Mouse (Mus musculus) Muller cell, postnatal 12 days (primary cell): ENCODE data around the gene Stac.

Experiments used
- DNase-seq: peaks from one replicate; pipeline ENCODE4 v3.0.0-alpha.2; 2015; ENCODE audit errors: inconsistent ontology term

Gene Stac

DNA sequence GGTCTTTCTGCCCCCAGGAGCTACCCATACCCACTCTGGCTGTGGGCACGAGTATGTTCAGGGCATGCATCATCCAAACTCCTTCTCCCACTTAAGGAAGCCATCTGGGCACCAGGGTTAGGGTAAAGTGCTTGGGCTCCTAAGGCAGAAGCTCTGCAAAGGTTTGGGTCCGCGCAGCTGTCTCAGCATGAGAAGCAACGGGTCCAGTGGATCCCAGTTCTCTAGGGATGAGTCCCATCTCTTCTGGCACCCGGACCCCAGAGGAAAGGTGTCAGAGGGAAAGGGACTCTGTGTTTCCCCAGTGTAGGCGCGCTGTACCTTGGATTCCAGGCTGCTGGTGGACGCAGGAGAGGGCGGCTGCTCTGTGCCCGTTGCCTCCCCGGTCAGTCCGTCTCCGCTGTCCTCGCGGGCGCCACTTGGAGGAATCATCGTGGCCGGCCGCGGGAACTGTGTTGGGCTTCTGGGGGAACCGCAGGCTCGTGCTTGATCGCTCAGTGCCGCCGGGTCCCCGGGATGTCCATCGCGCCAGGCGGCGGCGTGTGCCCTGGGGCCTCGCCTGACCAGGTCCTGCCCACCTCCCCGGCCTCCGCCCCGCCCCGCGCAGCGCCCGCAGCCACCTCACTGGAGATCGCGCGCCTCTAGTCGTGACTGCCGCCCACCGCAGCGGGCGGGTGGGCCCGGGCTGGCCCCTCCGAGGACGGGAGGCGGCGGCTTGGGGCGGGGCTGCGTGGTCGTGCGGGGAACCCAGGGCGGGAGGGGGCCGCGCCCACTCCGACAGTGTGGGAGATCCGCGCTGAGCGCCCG, at the start of gene Stac:
Gene Stac, minus strand, starts transcription at position 669 of the 804 bp plus-strand sequence.
- peak; percentile 78 for DNase-seq

DNA sequence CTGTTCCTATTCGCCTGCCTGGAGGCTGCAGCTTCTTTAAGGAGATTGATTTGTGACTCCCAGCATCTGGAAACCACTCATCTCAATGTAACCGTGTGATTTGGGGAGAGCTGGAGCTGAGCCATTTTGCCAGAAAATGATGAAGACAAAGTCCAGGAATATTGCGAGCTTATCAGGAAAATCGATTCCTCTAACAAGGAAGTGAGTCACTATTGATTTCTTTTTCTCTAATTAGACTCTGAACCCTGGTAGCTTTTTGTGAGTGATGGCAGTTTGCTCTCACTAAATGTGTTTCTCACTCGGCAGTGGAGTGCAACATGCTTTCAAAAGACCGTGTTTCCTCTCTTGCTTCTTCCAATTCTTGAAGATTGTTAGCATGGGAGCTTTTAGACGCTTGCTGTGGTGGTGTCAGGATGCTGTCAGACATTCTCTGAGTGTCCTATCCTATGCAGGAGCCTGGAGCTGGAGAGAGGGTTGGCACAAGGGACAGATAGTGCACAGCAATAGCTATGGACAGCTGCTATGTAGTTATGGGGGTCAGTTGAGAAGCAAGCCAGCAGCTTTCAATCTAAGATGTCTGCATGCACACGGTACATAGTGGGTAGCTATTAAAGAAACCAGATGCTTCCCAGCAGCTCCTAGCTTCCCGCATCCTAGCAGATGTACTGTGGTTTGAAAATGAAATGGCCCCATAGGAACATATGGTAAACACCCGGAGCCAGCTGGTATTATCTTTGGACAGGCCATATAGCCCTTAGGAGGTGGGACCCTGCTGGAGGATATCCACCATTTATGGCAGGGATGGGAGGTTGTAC, 49.5 kb upstream of the Stac start:
- no peak for DNase-seq

- no peak for DNase-seq
Measured at GRCm38 (mm10) chr9:111739026-111739425, 48.9 kb upstream of the Stac start.

DNA sequence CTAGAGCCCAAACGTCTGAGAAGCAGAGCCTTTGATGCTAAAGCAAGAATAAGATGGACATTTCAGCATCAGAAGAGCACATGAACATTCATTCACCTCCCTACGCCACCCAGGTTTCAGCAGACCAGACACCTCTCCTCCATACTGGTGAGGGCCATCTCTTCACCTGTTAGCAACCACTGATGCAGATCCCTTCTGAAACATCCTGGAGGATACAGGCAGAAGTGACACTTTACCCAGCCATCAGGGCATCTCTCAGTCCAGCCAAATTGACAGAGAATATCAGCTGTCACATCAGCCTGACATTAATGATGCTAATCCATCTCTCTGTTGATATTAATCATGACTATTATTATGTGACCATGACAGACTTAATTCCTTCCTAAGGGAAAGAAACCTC, 47.6 kb upstream of the Stac start:
- no peak for DNase-seq

GRCm38 (mm10) chr9:111735931-111736330, 45.8 kb upstream of the Stac start:
- DNase-seq, result no peak

DNA sequence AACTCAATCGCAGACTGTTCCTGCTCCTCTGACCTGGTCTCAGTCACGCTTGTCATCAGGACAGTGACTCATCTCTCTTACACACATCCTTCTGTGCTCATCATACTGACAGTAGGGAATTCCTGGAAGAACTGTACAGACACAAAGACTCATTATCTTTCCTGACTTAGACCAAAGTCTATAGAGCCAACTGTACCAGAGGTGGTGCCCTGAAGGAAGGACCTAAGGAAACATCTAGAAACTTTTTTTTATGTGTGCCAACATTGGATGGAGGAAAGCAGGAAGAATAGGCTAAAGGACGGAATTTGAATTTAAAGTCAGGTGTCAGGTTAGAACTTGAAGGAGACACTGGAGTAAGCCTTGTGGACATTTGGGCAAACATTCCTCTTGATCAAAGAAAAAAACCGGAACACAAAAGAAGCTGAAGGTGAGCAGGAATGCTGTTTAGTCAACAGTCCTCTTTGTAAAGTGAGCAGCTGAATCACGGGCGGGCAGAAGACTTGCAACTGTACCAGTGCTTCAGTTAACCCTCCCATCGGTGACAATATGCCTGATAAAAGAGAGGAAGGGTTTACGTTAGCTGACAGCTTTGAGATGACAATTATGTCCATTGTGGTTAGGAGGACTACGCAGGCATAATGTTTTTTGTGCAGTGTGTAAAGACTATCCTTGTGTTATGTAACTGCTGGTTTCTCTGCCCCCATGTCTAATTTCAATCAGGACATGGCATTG, 42.0 kb upstream of the Stac start:
- DNase-seq, result no peak

- DNase-seq, result no peak
Measured at GRCm38 (mm10) chr9:111724981-111725593, 34.9 kb upstream of the Stac start.

DNA sequence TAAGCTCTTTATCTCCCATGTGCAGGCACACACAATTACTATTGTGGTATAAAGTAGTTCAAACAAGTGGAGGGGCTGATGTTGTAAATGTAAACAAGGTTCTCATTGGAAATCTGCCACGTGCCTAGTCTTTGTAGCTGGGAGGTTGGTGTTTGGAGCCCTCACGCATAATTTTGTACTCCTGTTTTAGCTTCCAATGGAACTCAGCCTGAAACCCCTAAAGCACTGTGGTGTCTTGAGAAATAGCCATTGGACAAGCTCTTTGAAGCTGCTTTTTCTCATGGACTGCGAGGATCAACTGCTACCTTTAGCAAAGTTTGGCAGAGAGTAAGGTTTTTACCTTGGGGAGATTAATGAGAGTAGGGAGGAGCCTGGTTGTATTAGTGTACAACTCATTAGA, 24.3 kb upstream of the Stac start:
- DNase-seq, result no peak

DNA sequence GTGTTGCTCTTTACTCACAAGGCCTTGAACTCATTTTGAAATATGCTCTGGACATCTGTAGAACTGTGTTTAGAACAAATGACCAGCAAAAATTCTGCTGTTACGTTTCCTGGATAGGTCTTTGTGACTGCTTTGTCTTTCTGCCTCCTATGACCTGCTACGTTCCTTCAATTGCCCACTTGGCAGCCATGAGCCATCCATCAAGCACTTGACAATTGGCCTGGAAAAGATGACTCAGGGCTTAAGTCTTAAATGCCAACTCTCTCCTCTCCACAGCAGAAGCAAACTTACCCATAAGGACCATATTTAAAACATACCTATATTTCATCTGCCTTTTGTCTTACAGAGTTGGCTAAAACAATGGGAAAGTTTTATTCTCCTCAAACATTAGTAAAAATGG, 10.0 kb upstream of the Stac start:
- peak; percentile 68 for DNase-seq

- no peak for DNase-seq
Measured at GRCm38 (mm10) chr9:111690484-111690855, 322 bp upstream of the Stac start.

- no peak for DNase-seq
Measured at GRCm38 (mm10) chr9:111689146-111689545, 1.0 kb downstream of the Stac start.

DNA sequence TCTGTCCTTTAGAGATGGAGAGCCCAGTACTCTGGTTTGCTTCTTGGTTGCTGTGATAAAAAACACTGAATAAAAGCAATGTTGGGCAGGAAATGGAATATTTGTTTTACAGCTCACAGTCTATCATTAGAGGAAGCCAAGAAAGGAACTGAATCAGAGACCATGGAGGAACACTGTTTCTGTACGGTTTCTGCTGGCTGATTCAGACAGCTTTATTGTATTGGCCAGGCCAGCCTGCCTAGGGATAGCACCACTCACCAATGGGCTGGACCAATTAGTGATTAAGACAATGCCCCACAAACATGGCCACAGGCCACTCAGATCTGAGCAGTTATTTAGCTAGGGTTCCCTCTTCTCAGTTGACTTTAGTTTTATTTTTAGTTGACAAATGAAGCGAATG, 6.0 kb downstream of the Stac start:
- peak; percentile 58 for DNase-seq

GRCm38 (mm10) chr9:111679516-111679915, 10.6 kb downstream of the Stac start:
- peak; percentile 48 for DNase-seq

DNA sequence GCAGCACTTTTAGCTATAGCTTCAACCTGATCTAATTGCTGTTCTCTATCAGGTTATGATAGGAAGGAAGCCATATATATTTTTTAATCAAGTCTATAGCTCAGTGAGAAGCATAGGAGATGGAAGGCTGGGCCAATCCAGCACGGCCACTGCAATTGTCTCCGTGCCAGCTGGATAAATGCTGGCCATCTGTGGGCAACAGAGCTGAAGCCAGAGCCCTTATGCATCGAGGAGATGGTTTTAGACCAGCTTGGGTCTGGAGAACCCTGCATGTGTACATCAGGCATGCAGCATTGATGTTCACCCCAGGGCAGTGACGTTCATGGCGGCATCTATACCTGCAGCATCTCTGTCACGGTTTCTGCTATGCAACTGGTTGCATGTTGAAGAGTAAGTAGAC, 20.3 kb downstream of the Stac start:
- DNase-seq, result no peak

- DNase-seq, result no peak
Measured at GRCm38 (mm10) chr9:111655066-111655465, 35.1 kb downstream of the Stac start.

- no peak for DNase-seq
Measured at GRCm38 (mm10) chr9:111644228-111644627, 45.9 kb downstream of the Stac start.

DNA sequence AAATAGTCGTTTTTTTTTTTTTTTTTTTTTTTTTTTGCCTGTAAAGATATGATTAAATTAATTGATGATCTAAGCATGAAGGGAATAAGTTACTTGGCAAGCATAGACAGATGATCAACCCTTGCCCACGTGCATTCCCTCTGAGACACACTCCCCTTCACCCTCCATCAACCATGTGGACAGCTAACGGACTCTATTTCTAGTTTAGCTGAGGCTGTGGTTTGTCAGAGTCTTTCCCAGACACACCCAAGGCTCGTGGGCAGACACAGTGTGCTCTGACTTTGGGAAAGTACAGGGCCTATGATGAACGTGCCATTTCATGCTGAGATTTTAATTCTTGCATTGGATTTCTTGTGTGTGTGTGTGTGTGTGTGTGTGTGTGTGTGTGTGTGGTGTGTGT, 46.8 kb downstream of the Stac start:
- no peak for DNase-seq

- no peak for DNase-seq
Measured at GRCm38 (mm10) chr9:111637641-111638040, 52.5 kb downstream of the Stac start.

DNA sequence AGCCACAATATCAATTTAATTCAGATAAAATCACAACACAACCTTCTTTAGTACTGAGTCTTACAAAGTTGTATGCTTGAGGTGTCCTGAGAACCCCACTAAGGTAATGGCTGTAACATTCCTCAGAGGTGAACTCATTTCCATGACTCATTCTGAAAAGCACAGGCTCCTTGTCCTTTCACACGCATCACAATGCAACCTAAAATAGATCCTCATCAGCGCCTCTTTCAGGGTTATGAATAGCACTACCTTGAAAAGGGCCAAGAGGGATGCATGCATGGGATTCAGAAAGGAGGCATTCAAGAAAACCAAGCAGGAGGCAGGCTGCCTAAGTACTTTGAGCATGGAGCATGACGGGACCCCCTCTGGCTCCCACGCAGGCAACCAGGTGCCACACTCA, 57.3 kb downstream of the Stac start:
- peak; percentile 33 for DNase-seq

DNA sequence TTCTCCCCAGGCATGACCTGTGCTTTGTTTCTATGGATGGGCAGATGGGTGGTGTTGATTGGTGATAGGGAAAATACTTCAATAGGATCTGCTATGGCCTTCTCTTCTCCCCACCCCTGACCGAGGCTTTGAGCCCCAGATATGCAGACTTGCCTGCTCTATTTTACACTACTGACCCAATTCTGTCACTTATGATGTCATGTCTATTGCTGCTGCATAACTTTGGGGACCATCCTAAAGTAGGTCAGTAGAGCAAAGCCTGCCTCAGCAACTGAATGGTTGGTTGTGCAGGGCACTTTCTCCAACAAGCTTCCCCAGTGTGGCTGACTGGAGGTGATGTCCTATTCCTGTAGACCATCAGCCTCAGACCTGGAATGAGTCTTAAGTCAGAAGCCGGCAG, 69.0 kb downstream of the Stac start:
- peak; percentile 25 for DNase-seq

- no peak for DNase-seq
Measured at GRCm38 (mm10) chr9:111611341-111611740, 78.8 kb downstream of the Stac start.

GRCm38 (mm10) chr9:111608762-111609161, 81.4 kb downstream of the Stac start:
- no peak for DNase-seq
